Mouse (Mus musculus) midbrain, embryonic 10.5 days (tissue): ENCODE measurements at regions not wholly inside any gene's neighbourhood (a gene's known extent, or its start where the extent isn't known, plus 50 kb on each side); places are given as distances from the start of the nearest gene placed in this dataset.

Experiments used
- DNase-seq: peaks from one replicate; pipeline ENCODE4 v3.0.0-alpha.2; 2017; ENCODE audit warnings: low spot score
- H3K27ac ChIP-seq: fragments of 300-500 bp; sonication (generic); replicated peaks from 2 replicates; pipeline ENCODE4 v1.5.1; 2016; ENCODE audit warnings: mild to moderate bottlenecking
- H3K27me3 ChIP-seq: fragments of 300-500 bp; sonication (generic); 2 replicates; pipeline ENCODE4 v1.6.1; 2016; ENCODE audit warnings: low read depth, mild to moderate bottlenecking; ENCODE audit not compliant: poor library complexity, severe bottlenecking
- H3K36me3 ChIP-seq: fragments of 300-500 bp; sonication (generic); 2 replicates; pipeline ENCODE4 v1.6.1; 2016; ENCODE audit warnings: mild to moderate bottlenecking, moderate library complexity
- H3K4me1 ChIP-seq: fragments of 300-500 bp; sonication (generic); 2 replicates; pipeline ENCODE4 v1.6.1; 2016
- H3K4me3 ChIP-seq: fragments of 300-500 bp; sonication (generic); 2 replicates; pipeline ENCODE4 v1.5.1; 2016; ENCODE audit warnings: mild to moderate bottlenecking, moderate library complexity
- H3K9me3 ChIP-seq: fragments of 300-500 bp; sonication (generic); replicated peaks from 2 replicates; pipeline ENCODE4 v1.6.1; 2016; ENCODE audit warnings: mild to moderate bottlenecking
- WGBS: fragments of 180-500 bp; shearing (Covaris S2); methylation state at CpG from one replicate; pipeline ENCODE4 v1.1.7; 2016; 5-methylcytosine and 5-hydroxymethylcytosine counted together

DNA sequence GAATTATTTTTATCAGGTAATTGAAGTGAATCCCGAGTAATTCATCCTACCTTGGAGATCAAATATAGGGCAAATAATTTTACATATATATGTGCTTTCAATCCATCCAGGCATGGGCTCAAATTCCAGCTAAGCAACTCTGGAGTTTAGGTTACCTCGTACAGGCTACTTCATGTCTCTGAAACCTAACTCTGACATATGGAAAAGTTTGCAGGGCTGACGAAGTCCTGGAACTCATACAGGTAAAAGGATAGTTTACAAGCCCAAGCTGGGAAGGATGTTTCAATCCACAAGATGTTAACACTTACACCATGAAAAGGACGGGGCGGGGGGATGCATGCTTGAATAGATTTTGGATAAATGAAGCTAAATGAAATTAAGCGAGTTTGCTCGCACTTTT lies 235.9 kb upstream of the Tbx3 start:
- H3K36me3 ChIP-seq, result no peaks in the 10 kb centered on the region

DNA sequence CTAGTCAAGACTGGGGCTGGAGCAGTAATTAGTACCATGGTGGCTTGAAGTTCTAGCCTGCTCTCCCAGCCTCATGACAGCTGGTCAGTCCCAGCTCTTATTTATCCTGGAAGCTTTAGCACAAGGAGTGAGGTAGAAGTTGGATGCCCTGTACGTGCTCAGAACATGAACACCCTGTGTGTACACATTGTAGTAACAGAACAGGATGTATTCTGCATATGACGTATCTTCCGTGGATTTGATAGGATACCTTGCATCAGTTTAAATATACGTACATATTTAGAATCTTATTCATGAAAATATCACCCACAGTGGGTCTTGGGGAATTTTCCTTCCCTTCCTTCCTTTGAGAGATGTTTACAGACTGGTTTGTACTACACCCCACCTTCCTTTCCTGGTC lies 222.0 kb upstream of the Tbx3 start:
- no peak for DNase-seq
- no peaks in the 10 kb centered on the region for H3K9me3 ChIP-seq

More for the DNA sequence above, 235.9 kb upstream of the Tbx3 start:
- Histone ChIP-seq H3K27me3 (peaks cover 10% of the 10 kb centered on the region), H3K27ac (no peak overlapping the region), H3K4me3 (no peak overlapping the region), H3K4me1 (no peaks in the 10 kb centered on the region), H3K9me3 (no peaks in the 10 kb centered on the region; the same call in 1 of the 2 replicates)
- DNase-seq, result no peak
- 68% methylated on average over 7 of the region's 7 CpGs for WGBS

DNA sequence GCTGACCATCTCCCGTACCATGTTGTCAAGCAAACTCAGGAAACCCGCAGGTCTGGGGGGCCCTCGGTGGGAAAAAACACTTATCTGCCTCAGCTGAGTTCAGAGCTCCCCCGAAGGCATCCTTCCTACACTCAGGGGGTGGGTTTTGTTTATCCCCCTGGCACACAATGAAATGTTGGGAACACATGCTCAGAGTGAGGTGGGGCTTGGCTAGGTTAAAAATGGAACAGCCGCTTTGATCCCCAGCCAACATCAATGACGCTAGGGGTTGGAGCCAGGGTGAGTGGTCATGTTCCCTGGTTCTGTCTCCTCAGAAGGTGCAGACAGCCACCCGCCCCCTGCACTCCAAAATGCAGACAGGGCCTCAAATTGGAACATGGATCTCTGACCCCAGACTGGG lies 221.3 kb upstream of the Tbx3 start:
- H3K4me3 ChIP-seq, result no peak overlapping the region
- no peak overlapping the region for H3K27ac ChIP-seq
- 0 out of 2 replicates have a peak, but pooled peaks cover 4% of the 10 kb centered on the region for H3K4me1 ChIP-seq
- DNase-seq, result no peak
- no peaks in the 10 kb centered on the region for H3K27me3 ChIP-seq
- 75% methylated on average over 7 of the region's 7 CpGs for WGBS
- H3K36me3 ChIP-seq, result no peaks in the 10 kb centered on the region
- no peaks in the 10 kb centered on the region for H3K9me3 ChIP-seq

More for the DNA sequence above, 222.0 kb upstream of the Tbx3 start:
- no peaks in the 10 kb centered on the region for H3K36me3 ChIP-seq
- no peak overlapping the region for H3K4me3 ChIP-seq
- no peak overlapping the region for H3K27ac ChIP-seq
- WGBS, result 93% methylated on average over 4 of the region's 4 CpGs
- H3K4me1 ChIP-seq, result 0 out of 2 replicates have a peak, but pooled peaks cover 4% of the 10 kb centered on the region
- no peaks in the 10 kb centered on the region for H3K27me3 ChIP-seq

DNA sequence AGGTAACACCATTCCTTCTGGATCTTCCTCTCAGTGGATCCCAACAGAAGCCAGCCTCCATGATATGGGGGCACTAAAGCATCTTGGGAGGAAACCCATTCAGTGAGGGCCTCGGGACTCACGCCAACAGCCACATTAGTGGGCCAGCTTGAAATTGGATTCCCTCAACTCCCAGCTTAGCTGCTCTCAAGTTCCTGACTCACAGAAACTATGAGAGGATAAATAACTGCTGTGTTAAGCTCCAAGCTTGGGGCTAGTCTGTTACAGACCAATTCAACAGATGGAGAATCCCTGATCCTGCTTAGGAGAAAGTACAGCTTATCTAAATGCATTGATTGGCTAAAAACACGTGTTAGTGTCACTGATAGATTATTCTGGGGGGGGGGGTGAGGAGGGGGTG lies 210.7 kb upstream of the Tbx3 start:
- no peak for DNase-seq
- Histone ChIP-seq H3K4me3 (no peak overlapping the region), H3K4me1 (peaks cover 15% of the 10 kb centered on the region), H3K27ac (no peak overlapping the region), H3K36me3 (no peaks in the 10 kb centered on the region), H3K27me3 (no peaks in the 10 kb centered on the region), H3K9me3 (no peaks in the 10 kb centered on the region)
- WGBS, result 84% methylated on average over 3 of the region's 3 CpGs

DNA sequence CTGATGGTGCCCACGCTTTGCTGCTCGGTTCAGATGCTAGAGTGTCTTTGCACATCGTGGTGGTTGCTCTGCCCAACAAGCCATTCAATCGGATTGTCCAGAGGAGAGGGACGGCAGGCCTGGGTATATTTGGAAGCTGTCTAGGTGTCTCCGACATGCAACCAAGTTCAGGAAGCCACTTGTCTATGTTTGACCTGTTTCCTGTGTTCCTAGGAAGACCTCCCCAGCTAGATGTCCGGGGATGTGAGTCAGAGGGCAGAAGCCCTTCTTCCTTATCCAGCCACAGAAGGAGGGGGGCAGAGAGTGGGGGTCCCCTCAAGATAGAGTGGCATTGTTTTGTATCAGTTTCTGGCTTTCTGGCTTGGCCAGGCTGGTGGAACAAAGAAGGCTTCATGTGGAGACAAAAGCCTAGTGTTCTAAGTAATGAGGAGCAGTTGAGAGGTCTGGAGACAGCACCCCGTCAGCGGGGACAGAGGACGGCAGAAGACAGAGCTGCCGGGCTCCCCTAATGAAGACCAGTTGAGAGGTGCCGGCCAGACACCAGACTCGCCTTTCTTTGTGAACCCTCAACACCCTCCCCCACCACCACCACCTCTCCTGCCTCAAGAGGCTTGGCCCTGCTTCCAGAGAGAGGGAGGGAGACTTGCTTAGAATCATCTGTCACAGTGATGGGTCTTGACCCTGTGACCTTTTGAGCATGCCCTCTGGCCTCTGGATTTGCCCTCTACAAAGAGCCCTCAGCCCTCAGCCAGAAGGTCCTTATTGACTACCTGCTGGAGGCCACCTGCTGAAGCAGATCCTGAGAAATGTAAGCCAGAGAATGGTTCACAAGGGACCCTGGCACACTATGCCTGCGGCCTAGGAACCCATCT lies 207.6 kb upstream of the Tbx3 start:
- H3K27ac ChIP-seq, result peak overlapping the region; percentile 55
- peak; percentile 38 for DNase-seq
- 49% methylated on average over 14 of the region's 14 CpGs for WGBS

DNA sequence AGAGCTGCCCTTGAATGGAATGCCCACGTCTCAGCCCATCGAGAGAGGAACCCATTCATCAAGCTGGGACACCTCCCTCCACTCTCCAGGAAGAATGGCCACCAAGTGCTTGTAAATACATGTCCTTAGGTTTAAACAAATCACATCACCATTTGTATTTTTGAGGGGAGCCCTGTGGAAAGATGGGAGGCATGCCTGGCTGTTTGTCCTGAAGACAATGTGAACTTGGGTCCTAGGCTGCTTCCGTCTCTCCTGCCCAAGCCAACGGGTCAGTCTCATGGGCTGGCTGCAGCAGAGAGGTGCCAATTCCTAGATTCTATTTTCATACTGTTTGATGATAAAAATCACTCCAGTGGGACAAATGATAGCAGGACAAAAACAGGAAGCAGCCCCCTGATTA lies 205.9 kb upstream of the Tbx3 start:
- H3K27ac ChIP-seq, result no peak overlapping the region
- no peaks in the 10 kb centered on the region for H3K36me3 ChIP-seq
- DNase-seq, result no peak
- H3K27me3 ChIP-seq, result no peaks in the 10 kb centered on the region
- H3K9me3 ChIP-seq, result no peaks in the 10 kb centered on the region
- H3K4me1 ChIP-seq, result peaks cover 15% of the 10 kb centered on the region
- WGBS, result 89% methylated on average over 4 of the region's 4 CpGs
- no peak overlapping the region for H3K4me3 ChIP-seq

More for the DNA sequence above, 207.6 kb upstream of the Tbx3 start:
- Histone ChIP-seq H3K4me3 (no peak overlapping the region), H3K27me3 (no peaks in the 10 kb centered on the region), H3K9me3 (no peaks in the 10 kb centered on the region), H3K4me1 (peaks cover 15% of the 10 kb centered on the region), H3K36me3 (no peaks in the 10 kb centered on the region)

DNA sequence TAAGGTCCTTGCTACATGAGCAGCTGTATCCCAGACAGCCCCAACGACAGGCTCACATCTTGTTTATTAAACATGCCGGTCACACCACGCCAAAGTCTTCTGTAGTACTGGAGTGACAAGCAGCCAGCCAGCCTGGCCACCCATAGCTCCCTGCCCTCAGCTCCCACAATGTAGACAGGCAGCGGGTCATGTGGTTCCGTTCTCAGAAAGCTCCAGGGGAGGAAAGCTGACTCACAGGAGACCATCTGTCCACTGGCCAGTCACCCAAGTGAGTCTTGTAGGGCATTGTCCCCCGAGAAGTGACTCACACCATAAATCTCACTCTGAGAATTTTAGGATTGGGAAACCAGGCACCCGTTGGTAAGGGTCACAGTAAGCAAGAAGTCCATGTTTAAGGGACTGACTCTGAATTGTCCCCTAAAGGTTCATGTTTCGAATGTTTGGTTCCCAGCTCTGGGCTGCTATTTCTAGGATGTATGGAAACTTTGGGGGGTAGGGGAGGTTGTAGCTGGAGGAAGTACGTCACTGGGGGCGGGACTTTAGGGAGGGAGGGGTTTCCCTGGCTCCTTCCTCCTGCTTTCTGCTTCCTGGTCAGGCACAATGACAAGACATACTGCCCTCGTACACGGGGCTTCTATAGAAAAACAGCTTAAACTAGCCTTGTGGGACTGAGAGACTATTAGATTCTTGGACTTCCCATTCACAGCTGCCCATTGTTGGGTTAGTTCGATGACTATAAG lies 203.0 kb upstream of the Tbx3 start:
- Histone ChIP-seq H3K9me3 (no peaks in the 10 kb centered on the region), H3K36me3 (no peaks in the 10 kb centered on the region), H3K4me3 (no peak overlapping the region), H3K4me1 (peaks cover 16% of the 10 kb centered on the region), H3K27ac (no peak overlapping the region), H3K27me3 (no peaks in the 10 kb centered on the region)
- WGBS, result 88% methylated on average over 13 of the region's 13 CpGs
- DNase-seq, result no peak

DNA sequence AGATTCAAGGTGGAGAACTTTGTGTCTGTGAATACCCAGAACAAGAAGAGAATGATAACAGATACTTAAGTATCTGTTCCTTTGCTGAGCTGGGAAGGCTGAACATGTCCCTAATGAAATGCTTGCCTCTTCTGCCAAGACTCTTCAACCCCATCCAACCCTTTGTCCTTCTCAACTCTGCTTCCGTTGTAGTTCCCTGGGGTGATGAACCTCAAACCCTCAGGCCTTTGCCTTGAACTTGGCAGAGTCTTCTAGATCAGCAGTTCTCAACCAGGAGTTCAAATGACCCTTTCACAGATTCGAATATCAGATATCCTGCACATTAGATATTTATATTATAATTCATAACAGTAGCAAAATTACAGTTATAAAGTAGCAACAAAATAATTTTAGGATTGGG lies 192.5 kb upstream of the Tbx3 start:
- WGBS, result 84% methylated on average over 2 of the region's 2 CpGs
- no peak overlapping the region for H3K4me3 ChIP-seq

DNA sequence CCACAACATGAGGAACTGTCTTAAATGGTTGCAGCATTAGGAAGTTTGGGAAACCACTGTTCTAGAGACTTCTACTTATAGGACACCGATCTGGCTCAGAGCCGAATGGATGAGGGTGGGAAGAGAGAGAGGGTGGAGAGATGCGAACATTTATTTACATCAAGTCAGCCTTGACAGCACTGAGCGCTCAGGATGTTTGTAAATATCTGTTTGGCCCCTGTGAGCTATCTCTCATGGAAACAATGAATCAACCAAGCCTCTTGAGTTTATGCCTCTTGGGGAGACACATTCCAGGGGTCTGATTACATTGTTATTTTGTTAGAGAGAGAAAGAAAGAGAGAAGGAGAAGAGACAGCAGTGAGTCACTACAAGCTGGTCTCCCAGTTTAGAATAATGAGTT lies 192.1 kb upstream of the Tbx3 start:
- no peak for DNase-seq
- Histone ChIP-seq H3K9me3 (peaks cover 5% of the 10 kb centered on the region; the same call in 1 of the 2 replicates), H3K36me3 (no peaks in the 10 kb centered on the region), H3K27ac (no peak overlapping the region), H3K4me3 (no peak overlapping the region), H3K27me3 (no peaks in the 10 kb centered on the region), H3K4me1 (peaks cover 6% of the 10 kb centered on the region)
- whole genome bisulfite sequencing, result 84% methylated on average over 4 of the region's 4 CpGs

More for the DNA sequence above, 192.5 kb upstream of the Tbx3 start:
- Histone ChIP-seq H3K4me1 (peaks cover 6% of the 10 kb centered on the region), H3K36me3 (no peaks in the 10 kb centered on the region), H3K9me3 (peaks cover 5% of the 10 kb centered on the region; the same call in 1 of the 2 replicates), H3K27ac (no peak overlapping the region), H3K27me3 (no peaks in the 10 kb centered on the region)
- DNase-seq, result no peak

DNA sequence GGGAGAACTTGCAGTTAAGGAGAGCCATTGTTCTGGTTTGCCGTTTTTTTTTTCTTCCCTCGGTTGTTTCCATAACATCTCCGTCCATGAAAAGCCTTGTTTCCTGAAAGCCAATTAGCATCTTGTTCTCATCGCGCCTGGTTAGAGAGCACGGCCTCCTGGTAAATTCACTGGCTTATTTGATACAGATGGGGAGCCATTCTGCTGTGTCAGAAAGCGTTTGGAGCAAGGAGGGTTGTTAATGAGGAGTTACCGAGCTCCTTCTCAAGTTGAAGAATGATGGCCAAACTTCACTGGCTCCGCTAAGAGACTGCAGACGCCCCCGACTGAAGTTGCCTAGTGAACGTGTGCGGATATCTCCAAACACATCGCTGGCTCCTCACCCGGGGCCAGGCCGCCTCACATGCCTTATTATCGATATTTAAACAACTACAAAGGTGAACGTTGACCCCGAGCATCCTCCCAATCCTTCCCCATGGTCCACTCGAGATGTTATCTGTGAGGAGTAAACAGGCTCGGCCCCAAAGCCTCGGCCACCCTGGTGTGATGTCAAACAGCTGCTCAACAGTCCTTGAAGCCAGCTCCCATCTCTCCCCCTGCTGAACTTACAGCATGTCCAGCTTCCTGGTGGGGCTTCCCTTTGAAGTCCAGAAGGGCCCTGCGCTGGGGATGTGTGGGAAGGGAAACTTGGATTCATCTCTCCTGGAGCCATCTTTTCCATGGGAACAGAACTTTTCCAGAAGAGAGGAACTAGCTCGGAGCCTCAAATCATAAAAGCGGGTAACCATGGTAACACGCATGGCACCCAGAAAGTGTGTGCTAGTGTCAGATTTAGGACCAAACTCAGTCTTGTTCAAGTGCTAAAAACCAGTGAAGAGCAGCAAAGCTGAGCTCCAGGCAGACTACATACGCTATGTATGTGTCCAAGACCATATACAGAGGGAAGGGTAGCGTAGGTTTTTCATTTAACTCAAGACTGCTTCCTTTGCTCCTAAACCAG lies 190.0 kb upstream of the Tbx3 start:
- Histone ChIP-seq H3K4me3 (no peak overlapping the region), H3K36me3 (no peaks in the 10 kb centered on the region), H3K4me1 (peaks cover 6% of the 10 kb centered on the region), H3K9me3 (no peaks in the 10 kb centered on the region; the same call in 1 of the 2 replicates), H3K27me3 (no peaks in the 10 kb centered on the region), H3K27ac (no peak overlapping the region)
- no peak for DNase-seq
- 75% methylated on average over 28 of the region's 28 CpGs for WGBS

DNA sequence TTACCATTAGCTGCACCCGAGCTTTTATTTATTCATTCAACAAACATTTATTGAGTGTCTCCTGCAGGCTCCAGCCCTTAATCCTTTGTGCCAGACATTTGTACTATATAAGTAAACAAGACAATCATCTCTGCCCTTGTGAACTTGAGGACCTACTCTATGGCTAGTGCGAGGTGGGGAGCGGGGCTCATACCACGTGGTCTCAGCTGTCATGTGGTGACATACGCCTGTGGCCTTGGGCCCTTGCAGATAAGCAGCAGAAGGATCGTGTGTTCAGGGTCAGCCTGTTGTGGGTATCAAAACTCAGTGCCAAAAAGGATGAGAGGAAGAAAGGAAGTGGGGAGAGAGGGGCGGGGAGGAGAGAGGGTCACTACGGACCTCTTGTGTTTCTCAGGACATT lies 186.8 kb upstream of the Tbx3 start:
- no peaks in the 10 kb centered on the region for H3K36me3 ChIP-seq
- no peak overlapping the region for H3K27ac ChIP-seq
- 88% methylated on average over 8 of the region's 8 CpGs for WGBS

DNA sequence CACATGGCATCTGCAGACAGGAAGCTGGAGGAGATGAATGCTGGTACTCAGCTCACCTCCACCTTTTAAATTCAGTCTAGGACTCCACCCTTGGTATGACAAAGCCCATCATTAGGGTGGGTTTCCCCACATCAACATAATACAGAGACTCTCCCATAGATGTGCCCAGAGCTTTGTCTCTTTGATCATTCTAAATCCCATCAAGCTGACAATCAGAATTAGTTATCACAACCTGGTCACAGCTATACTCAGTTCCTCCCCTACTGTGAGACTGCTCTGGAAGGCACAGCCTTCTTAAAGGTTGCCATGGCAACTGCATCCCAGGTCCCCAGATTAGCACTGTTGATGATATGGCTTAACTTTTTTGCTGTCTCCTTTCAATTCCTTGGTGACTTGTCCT lies 184.3 kb upstream of the Tbx3 start:
- Histone ChIP-seq H3K4me3 (no peak overlapping the region), H3K27ac (no peak overlapping the region), H3K4me1 (peaks cover 5% of the 10 kb centered on the region; the same call in 1 of the 2 replicates), H3K9me3 (no peaks in the 10 kb centered on the region), H3K27me3 (no peaks in the 10 kb centered on the region), H3K36me3 (no peaks in the 10 kb centered on the region)
- no peak for DNase-seq

More for the DNA sequence above, 186.8 kb upstream of the Tbx3 start:
- DNase-seq, result no peak
- Histone ChIP-seq H3K4me3 (no peak overlapping the region), H3K27me3 (no peaks in the 10 kb centered on the region), H3K9me3 (no peaks in the 10 kb centered on the region), H3K4me1 (peaks cover 11% of the 10 kb centered on the region)
